Mouse (Mus musculus) adrenal gland (tissue): ENCODE data around the gene Slc4a4.

Source experiments
- intact Hi-C: fragments of 180-260 bp; cut with DNase I; formaldehyde crosslinking; loops from one replicate; pipeline ENCODE4 v1.15.1; 2025
- long read RNA-seq, 2 experiments: library from polyadenylated mRNA; unstranded; transcript quantifications; one replicate each; pipeline ENCODE4 v2.0.0; 2020; ENCODE audit warnings: borderline replicate concordance in 1 of 2; ENCODE audit not compliant: insufficient replicate concordance in 1 of 2

Gene Slc4a4
- long read RNA-seq, experiment 1, result 0 reads
- long read RNA-seq, experiment 2, partial matches to known transcripts, result 0 of 1 reads
- long read RNA-seq, experiment 2, other reads (novel, unspliced or antisense), result 1 of 1 reads

DNA sequence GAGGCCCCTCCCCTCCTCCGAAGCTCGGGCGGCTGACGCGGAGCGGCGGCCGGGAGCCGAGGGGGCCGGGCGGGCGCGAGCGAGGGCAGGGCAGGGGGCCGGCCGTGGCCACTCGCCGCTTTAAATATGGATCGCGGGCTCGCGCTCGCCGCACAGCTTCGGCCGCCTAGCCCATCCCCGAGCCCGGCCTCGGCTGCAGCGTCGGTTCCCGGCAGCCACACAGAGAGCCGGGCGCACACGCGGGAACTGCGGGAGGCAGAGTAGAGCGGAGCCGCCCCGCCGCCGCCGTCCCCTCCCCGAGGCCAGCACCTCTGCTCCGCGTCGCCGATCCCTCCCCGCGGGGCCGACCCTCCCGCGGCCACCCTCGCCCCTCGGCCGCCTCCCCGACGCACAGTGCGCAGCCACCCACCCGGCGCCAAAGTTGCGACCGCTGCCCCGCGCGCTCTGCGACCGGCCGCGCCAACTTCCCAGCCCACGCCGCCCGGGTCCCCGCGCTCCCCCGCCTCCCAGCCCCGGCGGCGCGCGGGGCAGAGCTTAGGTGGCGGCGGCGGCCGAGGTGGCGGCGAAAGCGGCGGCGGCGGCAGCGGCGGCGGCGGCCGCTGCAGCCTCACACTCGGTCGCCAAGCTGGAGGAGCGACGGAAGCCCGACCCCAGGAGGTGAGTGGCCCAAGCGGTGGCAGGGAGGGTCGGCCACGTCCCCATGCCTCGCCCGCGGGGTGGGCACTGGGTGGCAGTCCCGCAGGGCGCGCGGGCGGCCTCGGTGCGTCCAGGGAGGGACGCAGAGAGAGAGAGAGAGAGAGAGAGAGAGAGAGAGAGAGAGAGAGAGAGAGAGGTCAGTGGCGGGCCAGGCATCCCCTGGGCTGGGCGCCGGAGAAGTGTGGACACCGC, at the start of gene Slc4a4:
Gene Slc4a4, plus strand, starts transcription at position 151 of the 888 bp plus-strand sequence.
- intact Hi-C loops, result no loop called here

DNA sequence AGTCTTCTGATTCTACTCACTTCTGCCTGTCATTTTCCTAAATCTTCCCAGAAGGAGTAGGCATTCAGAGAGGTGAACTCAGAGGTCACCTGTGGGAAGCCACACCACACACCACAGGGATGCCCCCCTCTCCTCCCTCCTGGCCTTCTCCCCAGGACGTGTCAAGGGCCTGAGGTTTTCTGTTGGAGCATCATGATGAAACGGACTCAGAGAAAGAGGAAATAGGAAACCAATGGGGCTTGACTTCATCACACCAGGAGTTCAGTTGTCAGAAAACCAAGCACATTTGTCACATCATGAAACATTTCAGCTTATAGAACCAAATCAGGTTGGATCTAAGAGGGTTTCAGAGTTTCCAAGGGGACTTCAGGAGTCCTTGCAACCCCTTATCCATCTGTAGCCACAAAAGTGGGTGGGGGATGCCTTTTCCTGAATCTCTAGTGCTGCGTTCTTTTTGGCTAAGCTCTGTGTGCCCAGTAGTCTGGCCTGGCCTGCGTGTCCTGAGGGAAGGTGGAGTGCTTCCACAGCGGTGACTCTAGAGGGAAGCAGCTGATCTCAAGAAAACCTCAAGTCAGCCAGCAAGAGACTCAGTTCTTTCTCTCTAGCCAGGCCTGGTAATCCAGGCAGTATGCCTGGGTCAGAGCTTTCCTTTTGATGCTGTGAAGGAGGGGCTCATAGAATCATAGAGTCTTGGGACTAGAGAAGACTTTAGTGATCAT, 46.4 kb upstream of the Slc4a4 start:
- intact Hi-C loops, result no loop called here

DNA sequence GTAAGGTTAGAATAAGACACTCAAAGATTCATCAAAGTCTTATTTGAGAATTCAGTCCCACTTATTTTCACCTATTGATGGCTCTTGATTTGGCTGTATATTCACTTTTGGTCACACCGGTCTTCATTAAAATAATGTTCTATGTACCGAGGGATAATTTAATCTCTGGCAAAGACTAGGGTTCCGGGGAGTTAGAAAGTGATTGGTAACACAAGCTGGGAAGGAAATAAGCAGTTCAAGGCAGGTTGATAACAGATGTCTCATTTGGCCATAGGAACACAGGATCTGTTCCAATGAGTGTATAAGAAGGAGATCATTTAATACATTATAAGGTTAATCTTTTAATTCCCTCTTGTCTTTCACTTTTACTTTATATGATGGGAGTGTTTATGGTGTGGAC, 29.3 kb upstream of the Slc4a4 start:
- intact Hi-C loops, result no loop called here

DNA sequence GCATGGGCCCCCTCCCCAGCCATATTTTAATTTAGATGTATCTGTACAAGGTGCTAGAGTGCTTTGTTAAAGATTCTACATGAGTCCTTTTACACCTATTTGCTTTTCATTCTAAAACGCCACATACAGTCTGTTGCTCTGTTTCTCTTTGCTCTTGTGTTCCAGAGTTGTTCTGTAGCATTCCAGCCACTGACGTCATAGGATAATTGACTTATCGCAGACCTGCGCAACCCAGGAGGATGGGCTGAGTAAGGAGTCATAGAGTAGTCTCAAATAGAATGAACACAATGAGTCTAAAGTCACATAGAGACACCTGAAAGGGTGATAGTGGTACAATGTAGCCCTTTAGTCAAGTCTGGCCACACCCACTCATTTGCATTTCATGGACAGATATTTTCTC, 28.8 kb upstream of the Slc4a4 start:
- intact Hi-C loops, result no loop called here

DNA sequence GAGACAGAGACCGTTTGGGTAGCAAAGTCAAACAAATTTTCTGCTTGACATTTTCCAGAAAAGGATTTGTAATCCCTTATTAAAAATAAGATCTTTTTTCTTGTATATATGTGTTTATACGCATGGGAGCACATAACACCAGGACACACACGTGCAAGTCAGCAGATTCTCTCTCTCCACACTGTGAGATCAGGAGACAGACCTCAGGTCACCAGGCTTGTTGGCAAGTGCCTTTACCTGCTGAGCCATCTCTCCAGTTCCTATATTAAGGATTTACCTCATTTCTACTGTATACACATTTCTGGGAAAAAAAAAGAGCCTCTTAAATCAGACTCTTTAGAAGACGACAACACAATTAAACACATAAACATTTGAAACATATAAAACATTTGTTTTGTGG, 28.4 kb upstream of the Slc4a4 start:
- intact Hi-C loops, result no loop called here

DNA sequence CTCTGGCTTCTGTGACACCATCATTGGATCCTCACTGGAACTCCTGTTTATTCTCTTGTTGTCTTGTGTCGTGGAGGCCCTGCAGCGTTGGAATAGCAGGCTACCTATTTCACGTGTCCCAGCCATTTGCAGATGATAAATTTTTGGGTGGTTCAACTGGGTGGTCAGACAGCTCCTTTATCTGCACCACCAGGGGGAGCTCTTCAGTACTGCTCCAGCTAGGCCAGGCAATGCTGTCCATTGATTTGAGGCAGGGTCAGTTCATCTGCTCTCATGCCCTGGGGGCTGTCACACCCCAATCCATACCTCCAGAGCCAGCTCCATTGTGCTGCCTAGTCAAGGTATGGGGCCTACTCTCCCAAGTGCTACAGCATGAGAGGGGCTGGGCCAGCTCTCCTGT, 24.5 kb upstream of the Slc4a4 start:
- intact Hi-C loops, result loop anchor here (5.0 kb wide), 1 partner anchor 520 kb away; no protein-coding TSS in a partner anchor

DNA sequence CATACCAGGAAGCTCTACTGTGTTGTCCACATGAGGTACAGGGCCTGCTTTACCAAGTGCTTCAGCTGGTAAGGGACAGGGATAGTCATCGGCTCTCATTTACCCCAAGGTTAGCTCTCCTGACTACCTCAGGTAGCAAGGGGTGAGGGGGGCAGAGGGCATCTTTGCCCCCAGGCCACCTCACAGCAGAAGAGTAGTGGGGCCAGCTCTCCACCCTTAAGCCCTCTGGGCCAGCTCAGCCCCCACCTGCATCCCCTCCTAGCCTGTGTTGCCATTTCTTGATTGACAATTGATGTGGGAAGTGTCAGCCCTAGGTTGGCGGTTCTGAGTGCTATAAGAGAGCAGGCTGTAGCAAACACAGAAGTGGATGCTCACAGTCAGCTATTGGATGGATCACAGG, 23.8 kb upstream of the Slc4a4 start:
- intact Hi-C loops, result loop anchor here (5.0 kb wide), 1 partner anchor 520 kb away; no protein-coding TSS in a partner anchor

DNA sequence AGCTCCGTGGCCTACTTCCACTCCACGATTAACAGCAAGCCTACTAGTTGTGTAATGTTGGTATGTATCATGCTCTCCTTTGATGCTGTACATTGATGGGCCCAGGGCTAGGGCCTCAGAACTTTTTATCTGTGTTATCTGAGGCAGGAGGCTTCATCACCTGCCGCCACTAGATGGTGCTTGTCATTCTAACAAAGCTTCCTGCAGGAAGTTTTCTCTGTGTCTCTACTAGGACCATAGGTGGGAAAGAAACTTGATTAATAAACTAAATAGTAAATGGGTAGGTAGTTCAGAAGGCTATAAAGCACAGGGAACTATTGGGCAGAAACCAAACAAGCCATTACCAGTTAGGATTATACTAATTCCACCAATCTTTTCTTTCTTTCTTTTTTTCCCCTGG, 2.5 kb upstream of the Slc4a4 start:
- intact Hi-C loops, result loop anchor here (5.0 kb wide), 1 partner anchor 498 kb away; no protein-coding TSS in a partner anchor

DNA sequence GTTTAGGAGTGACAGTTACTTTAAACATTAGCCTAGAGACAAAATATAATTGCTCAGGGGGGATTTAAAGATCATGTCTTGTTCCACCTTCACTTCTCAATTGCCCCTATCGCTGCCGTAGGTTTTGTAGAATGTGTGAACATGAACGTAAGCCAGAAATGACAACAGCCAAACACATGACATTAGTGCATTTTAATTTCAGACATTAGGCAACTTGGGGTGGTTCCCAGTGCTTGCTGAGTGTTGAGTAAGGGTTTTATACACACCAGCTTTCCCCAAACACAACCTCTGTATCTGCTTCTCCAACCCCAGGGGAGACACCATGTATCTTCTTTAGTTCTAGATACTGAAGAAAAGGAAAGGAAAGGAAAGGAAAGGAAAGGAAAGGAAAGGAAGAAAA, 1.1 kb upstream of the Slc4a4 start:
- intact Hi-C loops, result no loop called here

DNA sequence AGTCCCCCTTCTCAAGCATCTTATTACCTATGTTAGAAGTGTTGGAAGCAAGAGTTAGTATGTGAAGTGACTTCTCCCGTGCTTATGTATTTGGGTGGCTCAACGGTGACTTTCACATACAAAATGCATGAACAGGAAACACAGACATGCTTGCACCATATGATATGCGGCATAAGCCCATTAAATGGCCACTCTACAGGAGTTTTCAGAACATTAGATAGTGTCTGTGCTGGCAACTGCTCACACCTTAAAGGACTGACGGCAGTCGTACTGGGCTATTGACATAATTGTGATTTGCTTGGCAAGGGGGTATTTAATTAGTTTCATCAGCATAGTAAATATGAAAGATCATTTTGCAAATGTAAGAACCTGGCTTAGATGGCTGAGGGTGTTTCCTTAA, 674 bp upstream of the Slc4a4 start:
- intact Hi-C loops, result no loop called here

DNA sequence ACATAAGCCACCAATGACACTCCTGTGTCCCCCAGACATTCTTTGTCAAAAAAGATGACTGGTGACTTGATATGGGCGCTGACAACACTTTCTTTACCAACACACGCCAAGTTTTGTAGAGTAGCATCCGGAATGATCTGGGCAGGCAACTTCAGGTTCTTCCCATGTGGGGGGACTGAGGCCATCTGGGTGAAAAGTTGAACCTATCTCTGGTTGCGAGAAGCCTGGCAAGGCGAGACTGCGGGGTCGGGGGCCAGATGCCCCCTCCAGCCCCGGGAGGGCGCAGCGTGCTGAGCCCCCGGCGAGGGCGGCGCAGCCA, 310 bp upstream of the Slc4a4 start:
- intact Hi-C loops, result no loop called here

DNA sequence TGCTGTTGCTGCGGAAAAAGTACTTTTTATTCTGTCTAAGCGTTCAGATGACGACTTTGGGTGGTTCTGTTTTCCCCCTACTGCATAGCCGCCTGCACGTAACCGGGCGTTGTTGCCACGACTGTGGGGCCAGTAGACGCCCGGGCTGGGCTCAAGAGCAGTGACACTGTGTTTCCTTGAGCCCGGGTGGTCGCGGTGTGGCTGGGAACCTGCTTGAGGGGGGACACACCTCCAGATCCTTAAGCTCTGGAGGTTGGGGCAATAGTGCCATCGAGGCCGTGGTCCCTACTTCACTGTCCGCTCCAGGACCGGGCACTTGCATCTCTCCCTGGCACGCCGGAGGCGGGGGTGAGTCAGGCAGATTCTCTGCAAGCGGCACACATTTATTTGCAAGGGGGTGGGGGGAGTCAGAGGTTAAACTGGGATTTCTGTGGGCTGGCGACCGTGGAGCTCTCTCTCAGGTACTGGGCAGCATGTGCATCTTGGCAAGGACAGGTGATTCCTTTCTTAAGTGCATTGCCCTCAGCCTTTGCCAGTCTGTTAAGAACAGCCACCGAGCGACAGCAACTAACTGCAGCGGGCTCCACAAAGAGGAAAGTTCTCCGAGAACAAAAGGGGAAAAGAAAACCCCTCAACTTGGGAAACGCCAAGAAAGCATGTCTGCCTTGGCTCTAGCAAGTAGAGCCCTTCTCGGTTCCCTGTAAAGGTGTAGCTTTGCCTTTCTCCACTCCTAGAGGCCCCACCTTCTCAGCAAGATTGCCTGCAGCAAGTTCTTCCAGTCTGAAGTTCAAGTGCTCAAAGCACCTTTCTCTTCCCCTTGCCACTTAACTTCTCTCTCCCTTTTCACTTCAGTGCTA, 1.2 kb downstream of the Slc4a4 start:
- intact Hi-C loops, result no loop called here

DNA sequence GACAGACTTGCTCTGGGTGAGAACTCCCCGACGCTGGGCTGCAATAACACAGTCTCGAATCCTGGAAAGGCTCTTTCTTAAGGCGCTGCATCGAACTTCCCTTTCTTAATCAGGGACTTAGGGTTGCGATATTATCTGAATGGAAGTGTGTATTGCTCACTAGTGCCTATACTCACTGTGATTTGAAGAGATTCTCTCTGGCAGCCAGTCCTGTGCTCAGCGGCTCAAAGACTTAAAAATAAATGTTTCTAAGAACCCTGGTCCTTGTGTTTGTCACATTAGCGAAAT, 1.7 kb downstream of the Slc4a4 start:
- intact Hi-C loops, result no loop called here

DNA sequence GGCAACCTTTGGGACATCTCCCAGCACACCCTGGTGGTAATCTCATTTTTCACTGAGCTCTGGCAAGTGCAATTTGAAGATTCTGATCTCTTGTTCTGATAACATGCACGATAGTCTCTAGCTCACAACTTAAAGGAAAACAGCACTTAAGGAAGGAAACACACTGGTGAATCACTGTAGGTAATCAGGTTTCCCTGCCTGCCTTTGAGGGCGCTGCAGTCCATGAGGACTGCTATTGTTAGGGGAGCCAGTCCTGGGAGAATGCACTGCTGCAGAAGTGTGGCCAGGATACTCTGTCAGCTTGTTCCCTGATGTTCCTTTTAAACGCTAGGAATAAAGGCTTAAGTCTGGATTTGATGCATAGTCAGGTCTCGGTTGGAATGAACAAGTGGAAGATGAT, 2.7 kb downstream of the Slc4a4 start:
- intact Hi-C loops, result no loop called here

DNA sequence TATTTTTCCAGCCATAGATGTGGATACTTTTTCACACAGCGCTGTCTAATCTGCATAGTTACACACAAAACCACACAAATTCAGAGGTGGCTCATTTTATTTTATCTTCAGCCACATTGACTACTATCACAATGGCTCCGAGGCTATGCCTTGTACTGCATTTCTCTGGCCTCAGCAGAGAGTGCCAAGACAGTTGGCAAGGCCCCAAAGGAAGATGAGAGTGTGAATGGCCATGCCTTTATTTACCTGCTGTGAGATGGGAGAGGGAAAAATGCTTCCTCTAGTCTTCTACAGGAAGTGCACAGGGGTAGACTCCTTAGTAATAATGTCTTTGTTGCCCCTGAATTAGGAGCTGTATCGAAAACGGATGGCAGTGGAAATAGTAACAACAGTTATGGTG, 3.5 kb downstream of the Slc4a4 start:
- intact Hi-C loops, result no loop called here

DNA sequence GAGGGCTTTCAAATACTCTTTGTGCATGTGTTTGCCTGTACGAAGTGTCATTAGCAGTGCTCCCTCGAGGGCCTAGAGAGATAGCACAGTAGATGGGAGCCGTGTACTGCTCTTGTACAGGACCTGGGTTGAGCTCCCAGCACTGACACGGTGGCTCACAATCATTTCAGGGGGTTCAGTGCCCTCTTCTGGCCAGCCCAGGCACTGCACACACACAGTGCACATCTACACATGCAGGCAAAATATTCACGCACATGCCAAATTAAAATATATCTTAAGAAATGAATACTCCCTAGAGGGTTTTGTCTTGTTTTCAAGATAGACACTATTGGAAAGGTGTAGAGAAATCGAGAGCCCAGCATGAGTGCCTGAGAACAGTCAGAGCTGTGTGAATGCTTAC, 10.0 kb downstream of the Slc4a4 start:
- intact Hi-C loops, result no loop called here

DNA sequence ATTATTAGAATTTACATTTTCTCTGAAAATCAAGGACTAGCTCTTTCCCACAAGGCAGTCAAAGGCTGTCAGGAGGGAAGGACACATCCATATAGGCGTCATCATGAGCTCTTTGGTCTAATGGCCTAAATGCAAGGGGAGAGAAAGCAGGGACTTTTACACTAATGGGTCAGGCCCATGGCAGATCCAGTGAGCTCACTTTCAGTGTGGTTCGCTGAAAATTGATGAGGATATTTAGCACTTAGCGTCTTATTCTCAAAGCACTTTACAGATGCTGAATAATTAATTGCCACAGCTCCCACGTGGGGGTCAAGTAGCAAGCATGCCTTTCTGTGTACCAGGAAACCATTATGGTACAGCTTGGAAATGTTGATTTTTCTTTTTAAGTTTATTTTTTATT, 16.5 kb downstream of the Slc4a4 start:
- intact Hi-C loops, result no loop called here

DNA sequence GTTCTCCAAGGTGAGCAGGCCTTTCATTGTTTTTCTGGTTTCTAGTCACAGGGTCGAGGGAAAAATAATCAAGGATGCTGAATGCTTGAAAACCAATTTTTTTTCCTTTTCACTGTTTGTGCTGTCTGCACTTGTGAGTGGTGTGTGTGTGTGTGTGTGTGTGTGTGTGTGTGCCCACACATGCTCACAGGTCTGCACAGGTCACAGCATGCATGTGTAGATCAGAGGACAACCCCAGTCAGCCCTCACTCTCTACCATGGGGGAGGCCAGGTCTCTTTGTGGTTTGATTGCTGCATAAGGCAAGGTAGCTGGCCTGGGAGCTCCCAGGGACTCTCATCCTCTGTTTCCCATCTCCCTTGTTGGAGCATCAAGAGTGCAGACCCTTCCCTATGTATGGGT, 16.9 kb downstream of the Slc4a4 start:
- intact Hi-C loops, result no loop called here

DNA sequence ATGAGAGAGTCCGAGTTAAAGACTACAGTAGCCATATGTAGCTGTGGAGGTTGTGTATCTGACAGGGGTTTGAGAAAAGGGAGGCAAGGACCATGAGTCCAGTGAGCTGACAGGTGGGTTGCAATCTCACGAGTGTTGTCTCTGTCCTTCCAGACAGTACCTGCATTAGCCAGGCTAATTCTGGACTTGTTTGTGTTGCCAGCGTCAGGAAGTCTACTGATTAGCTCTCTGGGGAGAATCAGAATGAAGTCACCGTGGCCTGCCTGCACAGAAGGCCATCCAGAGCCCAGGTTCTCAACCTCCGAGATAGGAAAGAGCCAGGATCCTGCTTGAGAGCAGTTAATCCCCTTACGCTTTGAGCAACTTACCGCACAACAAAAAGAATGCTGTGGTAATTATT, 18.2 kb downstream of the Slc4a4 start:
- intact Hi-C loops, result no loop called here

DNA sequence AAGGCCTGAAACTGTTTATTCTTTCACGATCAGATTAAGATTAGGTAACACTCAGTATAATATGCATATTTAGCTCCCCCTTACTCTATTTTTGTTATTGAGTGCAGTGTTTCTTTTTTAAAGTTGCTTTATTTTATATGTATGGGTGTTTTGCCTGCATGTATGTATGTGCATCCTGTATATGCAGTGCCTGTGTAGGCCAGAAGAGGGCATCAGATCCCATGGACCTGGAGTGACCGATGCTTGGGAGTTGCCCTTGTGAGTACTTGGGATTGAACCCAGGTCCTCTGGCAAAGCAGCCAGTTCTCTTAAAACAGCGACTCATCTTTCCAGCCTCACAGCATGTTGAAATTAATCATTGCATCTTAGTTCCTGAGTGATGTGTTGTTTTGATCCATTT, 21.0 kb downstream of the Slc4a4 start:
- intact Hi-C loops, result no loop called here

DNA sequence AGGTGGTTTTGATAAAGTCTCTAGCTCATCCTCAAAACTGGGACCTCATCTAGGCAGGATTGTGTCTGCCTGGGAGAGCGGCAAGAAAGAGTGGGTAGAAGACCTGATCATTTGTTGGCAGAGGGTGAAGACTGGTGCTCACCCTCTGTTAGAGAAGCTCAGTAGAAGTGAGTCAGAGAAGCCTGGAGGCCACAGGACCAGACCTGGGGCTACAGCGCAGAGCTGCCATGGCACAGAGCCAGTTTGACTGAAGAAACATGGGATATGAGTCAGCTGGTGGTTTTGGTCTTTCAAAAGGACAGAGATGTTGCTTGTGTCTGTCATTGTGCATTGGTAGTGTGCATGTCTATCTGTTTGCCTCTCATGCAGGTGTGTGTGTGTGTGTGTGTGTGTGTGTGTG, 26.0 kb downstream of the Slc4a4 start:
- intact Hi-C loops, result no loop called here

DNA sequence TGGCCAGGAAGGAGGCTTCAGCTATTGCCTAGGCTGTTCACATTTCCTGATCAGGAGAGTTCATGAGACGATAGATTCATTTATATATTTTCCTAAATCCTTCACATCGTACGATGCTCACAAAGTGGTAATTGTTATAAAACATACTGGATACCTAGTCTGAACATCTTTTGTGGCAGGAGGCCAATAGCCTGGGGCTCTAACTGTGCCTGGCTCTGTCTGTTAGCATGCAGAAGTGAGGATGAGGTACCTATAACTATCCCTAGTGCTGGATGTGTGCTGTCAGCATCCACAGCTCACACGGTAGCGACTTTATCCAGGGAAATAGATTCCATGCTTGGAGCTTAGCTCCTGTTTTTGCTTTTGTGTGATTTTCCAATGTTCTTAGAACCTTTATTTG, 28.5 kb downstream of the Slc4a4 start:
- intact Hi-C loops, result no loop called here
